Mouse (Mus musculus): ENCODE data around the gene Stum.
"Not testable (repeated sequence)": the region's sequence is repeated elsewhere in the genome, so short reads cannot be mapped to it uniquely, and the experiment has no call there.

Stum gene

DNA sequence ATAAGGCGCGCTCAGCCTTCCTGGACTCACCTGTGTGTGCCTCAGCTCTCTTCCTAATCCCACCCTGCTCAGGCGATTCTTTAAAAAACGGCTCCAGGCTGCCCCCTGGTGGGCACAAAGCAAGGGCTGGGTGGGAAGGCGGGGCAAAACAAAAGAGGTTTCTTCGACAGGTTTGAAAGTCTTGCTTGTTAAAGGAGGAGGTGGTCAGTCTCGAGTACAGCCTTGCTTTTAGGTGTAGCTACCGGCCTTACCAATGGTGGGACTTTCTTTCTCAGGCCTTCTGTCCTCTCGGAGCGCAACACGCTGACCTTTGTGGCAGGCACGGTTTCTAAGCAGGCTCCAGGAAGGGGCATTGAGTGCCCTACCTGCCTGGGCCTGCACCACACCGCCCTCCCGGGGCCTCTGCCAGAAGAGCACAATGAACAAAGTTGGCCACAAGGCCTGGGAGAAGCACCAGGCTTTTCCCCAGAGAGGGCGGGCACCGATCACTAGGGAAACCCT, 76.1 kb downstream of the Stum start:
- DNase-seq (ENCODE audit: inconsistent age in 2 of 2, low spot score in 1 of 2) = peak; percentile 79 to 91

- peak in 1 of 2 experiments; percentile 69 for DNase-seq (ENCODE audit: inconsistent age in 2 of 2, low spot score in 1 of 2)
Measured at GRCm38 (mm10) chr1:180406336-180407035, 76.8 kb downstream of the Stum start.

DNA sequence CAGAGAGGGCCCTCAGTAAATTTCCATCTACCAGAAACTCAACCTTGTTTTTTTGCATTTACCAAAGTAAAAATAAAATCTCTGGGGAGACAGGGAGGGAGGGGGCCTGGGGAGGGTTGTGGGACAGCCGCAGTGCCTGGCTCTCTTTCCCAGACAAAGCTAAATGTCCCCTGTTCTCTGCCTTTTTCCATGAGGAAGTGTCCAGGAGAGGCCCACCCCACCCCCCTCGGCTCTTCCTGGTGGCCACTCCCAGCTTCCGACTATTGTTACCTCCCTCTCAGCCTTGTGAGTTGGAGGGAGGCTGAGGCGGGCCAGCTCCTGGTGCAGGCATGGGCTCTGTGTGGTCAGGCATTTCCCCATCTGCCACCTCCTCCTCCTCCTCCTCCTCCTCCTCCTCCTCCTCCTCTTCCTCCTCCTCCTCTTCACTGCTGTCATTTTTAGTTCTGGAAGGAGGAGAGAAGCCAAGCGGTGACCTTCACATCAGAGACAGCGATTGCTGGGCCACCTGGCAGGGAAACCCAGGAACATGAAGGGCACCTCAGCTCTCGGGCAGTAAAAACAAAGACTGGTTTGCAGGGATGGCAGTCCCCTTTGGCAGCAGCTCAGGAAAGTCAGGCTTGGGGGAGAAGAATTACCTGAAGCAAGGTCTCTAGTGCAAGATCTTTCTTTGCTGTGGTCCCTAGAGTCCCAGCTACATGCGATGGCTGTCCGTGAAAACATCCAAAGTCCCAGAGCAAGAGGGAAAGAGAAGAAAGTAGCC, 77.5 kb downstream of the Stum start:
- DNase-seq (ENCODE audit: inconsistent age in 2 of 2, low spot score in 1 of 2) = peak; percentile 73 to 84

DNA sequence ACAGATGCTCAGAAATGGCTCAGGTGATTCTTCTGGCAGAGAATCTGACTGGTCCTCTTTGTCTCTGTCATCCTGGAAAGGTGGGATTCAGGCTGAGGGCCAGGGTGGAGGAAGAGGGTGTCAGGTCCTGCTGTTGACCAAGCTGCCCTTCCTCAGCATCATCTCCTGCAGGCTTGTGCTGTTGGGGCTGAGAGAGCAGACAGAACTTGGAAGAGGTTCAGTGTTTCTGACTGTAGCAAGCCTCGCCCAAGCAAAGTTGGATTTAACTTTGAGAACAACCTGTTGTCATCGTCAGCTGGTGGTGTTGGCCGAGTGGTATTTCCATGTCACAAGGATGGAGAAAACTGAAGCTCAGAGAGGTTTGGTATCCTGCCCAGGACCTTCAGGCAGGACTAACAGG, 78.6 kb downstream of the Stum start:
- DNase-seq (ENCODE audit: inconsistent age in 2 of 2, low spot score in 1 of 2) = no peak

DNA sequence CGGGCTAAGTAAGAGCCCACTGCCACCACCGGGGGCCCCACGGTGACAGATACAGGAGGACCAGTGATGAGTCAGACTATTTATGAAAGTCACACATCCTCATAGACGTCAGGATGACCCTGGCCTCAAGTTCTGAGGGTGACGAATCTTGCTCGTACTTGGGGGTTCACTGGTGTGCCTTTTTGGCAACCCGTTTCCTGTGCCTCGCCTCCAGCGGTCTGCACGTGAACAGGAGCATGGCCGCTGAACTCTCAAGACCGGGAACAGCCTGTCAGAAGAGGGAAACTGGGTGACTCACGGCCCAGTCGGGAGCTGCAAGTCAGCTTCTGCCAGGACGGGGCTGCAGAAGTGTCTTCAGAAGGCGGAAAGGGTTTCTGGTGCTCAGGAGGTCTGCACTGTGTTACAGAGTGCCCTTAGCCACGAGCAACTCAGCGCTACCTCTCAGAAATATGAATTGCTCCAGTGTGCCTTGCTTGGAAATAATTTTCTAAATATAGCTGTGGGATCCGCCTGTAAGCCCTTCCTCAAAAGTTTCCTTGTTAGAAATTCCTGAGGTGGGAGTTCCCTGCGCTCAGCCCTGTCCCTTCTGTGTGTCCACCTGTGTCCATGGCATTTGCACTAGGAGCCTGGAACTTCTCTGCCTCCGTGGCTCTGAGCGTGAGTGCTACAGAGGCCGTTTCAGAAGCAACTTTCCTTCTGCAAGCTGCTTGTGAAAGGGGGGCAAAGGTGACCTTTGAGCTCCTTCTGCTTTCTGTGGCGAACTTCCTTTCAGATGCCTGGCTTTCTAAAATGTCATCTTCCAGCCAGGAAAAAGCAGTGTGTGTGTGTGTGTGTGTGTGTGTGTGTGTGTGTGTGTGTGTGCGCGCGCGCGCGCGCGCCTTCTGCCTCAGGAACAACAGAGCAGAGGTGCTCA, 79.4 kb downstream of the Stum start:
- peak; percentile 90 to 94 for DNase-seq (ENCODE audit: inconsistent age in 2 of 2, low spot score in 1 of 2)

GRCm38 (mm10) chr1:180403357-180403693, 80.0 kb downstream of the Stum start:
- DNase-seq (ENCODE audit: inconsistent age in 2 of 2, low spot score in 1 of 2) = no peak

- DNase-seq (ENCODE audit: inconsistent age in 2 of 2, low spot score in 1 of 2) = peak; percentile 58 to 81
Measured at GRCm38 (mm10) chr1:180402481-180403081, 80.7 kb downstream of the Stum start.

DNA sequence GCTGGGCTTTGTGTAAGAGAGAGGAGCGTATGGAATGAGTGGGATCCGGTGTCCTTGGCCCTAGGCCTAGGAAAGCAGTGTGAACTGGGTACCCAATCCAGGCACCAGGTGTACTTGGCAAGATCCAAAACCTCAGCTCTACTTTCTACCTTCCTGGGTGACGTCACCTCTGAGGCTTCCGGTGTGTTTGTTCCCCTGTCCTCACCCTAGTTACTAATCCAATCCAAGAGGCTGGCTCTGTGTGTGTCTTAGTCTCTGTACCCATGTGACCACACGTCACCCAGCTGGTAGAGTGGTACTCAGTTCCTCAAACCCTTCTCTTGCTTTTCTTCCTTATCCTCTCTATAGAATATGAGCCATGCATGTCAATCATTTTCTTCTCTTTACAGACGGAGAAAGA, 81.6 kb downstream of the Stum start:
- no peak for DNase-seq (ENCODE audit: inconsistent age in 2 of 2, low spot score in 1 of 2)

DNA sequence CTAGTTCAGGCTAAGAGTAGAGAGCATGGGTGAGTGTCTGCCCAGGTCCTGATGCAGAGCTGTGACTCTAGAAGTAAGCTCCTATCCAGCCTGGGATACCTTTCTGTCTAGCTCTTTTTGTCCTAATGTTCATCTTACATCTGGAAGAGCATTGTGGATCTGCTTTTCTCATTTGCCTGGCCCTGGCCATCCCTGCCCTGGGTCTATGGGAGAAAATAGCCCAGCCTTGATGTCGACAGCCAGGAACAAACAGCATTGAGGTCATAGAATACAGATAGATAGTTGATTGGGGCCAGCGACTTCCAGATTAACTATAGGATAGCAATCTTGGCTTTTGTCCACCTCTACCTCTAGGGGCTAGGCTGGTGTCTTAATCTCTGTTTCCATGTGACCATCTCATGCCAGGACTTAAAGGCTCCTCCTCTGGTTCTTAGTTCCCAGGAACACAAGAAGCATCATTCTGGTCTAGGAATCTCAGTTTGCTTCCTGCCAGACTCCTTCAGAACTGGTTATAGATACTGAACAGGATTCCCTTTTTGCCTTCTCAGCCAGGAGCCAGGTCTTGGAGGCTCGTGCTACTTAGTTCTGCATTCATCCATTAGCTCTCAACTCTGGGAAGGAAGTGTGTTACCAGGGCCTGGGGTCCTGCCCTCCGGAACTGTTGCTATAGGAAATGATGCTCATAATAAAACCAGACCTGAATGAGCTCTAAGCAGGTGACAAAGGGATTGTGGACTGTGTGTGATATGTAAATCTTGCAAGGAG, 82.4 kb downstream of the Stum start:
- DNase-seq (ENCODE audit: inconsistent age in 2 of 2, low spot score in 1 of 2) = peak in 1 of 2 experiments; percentile 59

- DNase-seq (ENCODE audit: inconsistent age in 2 of 2, low spot score in 1 of 2) = no peak
Measured at GRCm38 (mm10) chr1:180398446-180398845, 84.9 kb downstream of the Stum start.

- DNase-seq (ENCODE audit: inconsistent age in 2 of 2, low spot score in 1 of 2) = no peak
Measured at GRCm38 (mm10) chr1:180397734-180398133, 85.6 kb downstream of the Stum start.

- peak in 1 of 2 experiments; percentile 67 for DNase-seq (ENCODE audit: inconsistent age in 2 of 2, low spot score in 1 of 2)
Measured at GRCm38 (mm10) chr1:180393873-180394272, 89.4 kb downstream of the Stum start.

- DNase-seq (ENCODE audit: inconsistent age in 2 of 2, low spot score in 1 of 2) = no peak
Measured at GRCm38 (mm10) chr1:180393017-180393797, 90.1 kb downstream of the Stum start.

- DNase-seq (ENCODE audit: inconsistent age in 2 of 2, low spot score in 1 of 2) = no peak
Measured at GRCm38 (mm10) chr1:180392137-180392798, 91.0 kb downstream of the Stum start.

GRCm38 (mm10) chr1:180391575-180391945, 91.7 kb downstream of the Stum start:
- no peak for DNase-seq (ENCODE audit: inconsistent age in 2 of 2, low spot score in 1 of 2)

DNA sequence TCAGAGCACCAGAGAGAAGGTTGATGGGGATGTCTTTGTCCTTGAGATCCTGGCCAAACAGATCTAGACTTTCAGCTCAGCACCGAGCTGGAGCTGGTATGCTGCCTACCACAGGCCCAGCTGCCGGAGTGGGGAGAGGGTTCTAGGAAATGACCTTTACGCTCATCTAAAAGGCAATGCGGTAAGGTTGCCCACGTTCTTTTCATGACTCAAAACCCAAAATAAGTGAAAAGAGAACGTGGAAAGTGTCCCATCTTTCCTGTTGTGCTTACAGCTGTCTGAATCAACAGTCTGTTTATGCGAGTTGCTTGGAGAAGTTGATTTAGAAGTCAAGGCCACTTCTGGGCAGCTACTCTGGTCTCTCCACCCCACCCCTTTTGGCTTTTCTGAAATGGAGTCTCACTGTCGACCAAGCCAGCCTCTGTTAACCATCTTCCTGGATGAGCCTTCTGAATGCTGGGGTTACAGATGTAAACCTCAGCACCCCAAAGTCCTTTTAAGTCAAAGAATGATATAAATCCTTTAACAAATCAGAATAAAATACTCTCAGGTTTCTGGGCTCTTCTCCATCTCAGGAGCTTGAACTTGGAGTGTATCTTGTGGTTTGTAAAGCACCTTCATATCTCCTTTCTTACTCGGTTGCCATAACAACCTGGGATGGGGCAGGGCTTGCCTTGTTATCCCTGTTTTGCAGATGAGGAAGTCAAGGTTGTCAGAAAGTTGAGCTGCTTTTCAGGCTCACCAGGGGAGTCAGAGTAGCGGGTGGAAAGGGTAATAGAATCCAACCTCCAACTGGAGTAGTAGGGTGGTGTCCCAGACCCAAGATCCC, 92.3 kb downstream of the Stum start:
- peak in 1 of 2 experiments; percentile 84 for DNase-seq (ENCODE audit: inconsistent age in 2 of 2, low spot score in 1 of 2)

DNA sequence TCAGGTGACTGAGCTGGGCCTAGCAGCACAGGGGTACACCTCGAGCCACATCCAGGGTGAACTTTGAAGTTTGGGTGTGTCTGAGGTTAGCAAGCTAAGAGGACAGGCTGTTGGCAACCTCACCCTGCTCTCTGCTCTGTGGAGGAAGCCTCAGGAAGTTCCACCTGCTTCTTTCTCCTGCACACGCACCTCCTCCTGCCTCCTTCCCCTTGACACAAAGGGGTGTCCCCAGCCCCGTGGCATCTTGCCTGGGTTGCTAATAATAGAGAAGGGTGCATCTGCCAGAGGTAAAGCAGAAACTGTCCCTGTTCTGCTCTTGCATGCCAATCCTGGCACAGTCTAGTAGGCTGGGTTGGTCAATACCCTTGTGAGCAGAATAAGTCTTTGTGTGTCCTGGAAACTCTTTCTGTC, 93.0 kb downstream of the Stum start:
- DNase-seq (ENCODE audit: inconsistent age in 2 of 2, low spot score in 1 of 2) = peak; percentile 70 to 83

DNA sequence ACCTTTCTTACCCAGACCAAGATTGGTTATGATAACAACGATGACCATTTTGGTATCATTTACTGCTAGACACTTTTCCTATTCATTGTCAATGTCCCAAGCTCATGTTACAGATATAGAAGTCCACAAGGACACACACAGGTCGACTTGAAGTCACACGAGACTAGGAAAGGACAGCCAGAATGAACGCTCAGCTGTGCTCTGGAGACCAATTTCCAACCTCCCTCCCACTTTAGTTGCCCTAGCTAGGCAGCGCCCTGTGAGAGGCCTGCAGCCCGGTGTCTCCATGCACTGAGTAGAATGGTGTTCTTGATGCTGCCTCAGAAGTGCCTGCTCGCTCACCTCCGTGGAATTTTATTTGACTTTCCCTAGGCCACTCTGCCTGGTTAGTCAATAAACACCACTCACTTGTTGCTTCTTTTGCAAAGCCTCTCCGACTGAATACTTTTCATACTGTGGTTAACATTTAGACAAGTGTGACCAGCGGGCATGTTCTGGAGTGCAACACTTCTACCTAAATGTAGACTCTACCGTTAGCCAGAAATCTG, 94.0 kb downstream of the Stum start:
- DNase-seq (ENCODE audit: inconsistent age in 2 of 2, low spot score in 1 of 2) = not testable (repeated sequence)

All from adrenal gland, adult (tissue).